Comparison of ENCODE assay signal across 24 mouse cellular contexts in genomic region chr1:183216691-183217090, GRCm38 (mm10). TPM values are rescaled to one million over a fixed set of nuclear protein-coding genes. Genes with fewer than 3 reads are reported as not detected.
DNase-seq lines count a peak whose midpoint lies in the region; TF ChIP-seq lines count a peak whose summit lies in the region.
"Had no signal": no experiment of that assay in that cellular context is flagged by ENCODE, and none has a peak within 500 bp of the region (broad histone marks: within the 10 kb centered on the region; RNA-seq: fewer than 3 reads in every experiment).

No protein-coding gene starts in this region.

- H3K27ac ChIP-seq in cerebellum, adult 2 months (ENCODE audit: insufficient read depth, low read length), result no peak overlapping the region
- H3K27ac ChIP-seq: embryonic facial prominence, embryonic 10.5 days; embryonic facial prominence, embryonic 13.5 days; forebrain, embryonic 12.5 days; gastrocnemius, adult 2 months; hindbrain, embryonic 14.5 days; hindbrain, postnatal 0 days had no signal

- TF ChIP-seq CTCF in cerebellum, adult 2 months (IDR thresholded peaks at IDR 0.05; ENCODE audit: borderline replicate concordance, insufficient read depth, low read depth, low read length), result no peak
- no peak for TF ChIP-seq CTCF in brain, embryonic 14.5 days (IDR thresholded peaks at IDR 0.05; ENCODE audit: borderline replicate concordance, extremely low read depth, insufficient read depth, insufficient read length)

- intact Hi-C loops in left cerebral cortex, postnatal 10 days (cut with DNase I), result no loop called here

- no peak for TF ChIP-seq POLR2A in cerebellum, adult 2 months (IDR thresholded peaks at IDR 0.05; ENCODE audit: borderline replicate concordance, insufficient read depth, low read length)
- no peak for TF ChIP-seq POLR2A in brain, embryonic 14.5 days (IDR thresholded peaks at IDR 0.05; ENCODE audit: borderline replicate concordance, extremely low read depth, insufficient read depth, insufficient read length, poor library complexity, severe bottlenecking)

- peak; percentile 26 to 29 for DNase-seq in cerebellum, postnatal 14 days
- no peak for DNase-seq in cerebellum, adult 2 months
- DNase-seq in 3134 (ENCODE audit: extremely low read depth, insufficient read length, low spot score), result peak; percentile 20
- peak; percentile 48 for DNase-seq in NIH3T3 (ENCODE audit: low read depth)
- peak; percentile 35 for DNase-seq in brain, embryonic 14.5 days (ENCODE audit: low read depth)
- no peak for DNase-seq in embryo, embryonic 10.5 days (ENCODE audit: low spot score)
- DNase-seq in left cerebral cortex, postnatal 10 days (ENCODE audit: extremely low spot score in 1 of 2, low spot score in 2 of 2), result no peak
- DNase-seq: adrenal gland, adult 2 months; adrenal gland, postnatal 14 days; cerebellum, adult 18-20 months; cerebellum, adult 9-11 months; embryo, embryonic 11 days; forebrain, postnatal 0 days; gastrocnemius, adult 2 months; gastrocnemius, postnatal 14 days; heart, adult 11 months; kidney, adult 18-20 months had no signal

- WGBS in cerebellum, adult 2 months, result 37% methylated on average over 4 of the region's 4 CpGs

- no peaks in the 10 kb centered on the region for H3K27me3 ChIP-seq in cerebellum, adult 2 months (ENCODE audit: control insufficient read depth, insufficient read depth, low read length)
- H3K27me3 ChIP-seq: embryonic facial prominence, embryonic 13.5 days; forebrain, embryonic 12.5 days; Patski had no signal

- H3K4me3 ChIP-seq in cerebellum, adult 2 months (replicated peaks; ENCODE audit: insufficient read depth, low read depth, low read length), result no peak overlapping the region
- H3K4me3 ChIP-seq: embryonic facial prominence, embryonic 10.5 days; embryonic facial prominence, embryonic 13.5 days; erythroblast, embryonic 14.5 days; forebrain, embryonic 12.5 days; gastrocnemius, adult 2 months had no signal

- H3K4me1 ChIP-seq in cerebellum, adult 2 months (ENCODE audit: control insufficient read depth, insufficient read depth, low read length), result 0 out of 2 replicates have a peak, but pooled peaks cover 2% of the 10 kb centered on the region

RNA-seq across cellular contexts. Expression of gene Disp1, which starts 4.6 kb away (rescaled TPM):
- polyA plus RNA-seq in cerebellum, adult 2 months (2012; rRNA removed), result 3.8 and 5.2 TPM in 2 replicates
- polyA plus RNA-seq in brain, embryonic 14.5 days (2012; rRNA removed), result 11.1 and 15.6 TPM in 2 replicates
- total RNA-seq in left cerebral cortex, postnatal 10 days (2021), result 1 to 10 TPM; 3.8 to 3.9 TPM

Comparison
In these comparisons a context has a peak if more than half of its experiments do, and no peak if none do; other contexts are left out.
1. DNase-seq: peak in cerebellum, postnatal 14 days (2 of 2), 3134 (single experiment), NIH3T3 (single experiment) and brain, embryonic 14.5 days (single experiment); none in cerebellum, adult 2 months (0 of 2), embryo, embryonic 10.5 days (single experiment) and left cerebral cortex, postnatal 10 days (0 of 2).